Mouse (Mus musculus) urinary bladder, postnatal 14 days (tissue): ENCODE results near the gene Hcls1.

Experiments
- DNase-seq: peaks from one replicate; pipeline ENCODE4 v3.0.0; 2021; ENCODE audit warnings: low spot score

Gene Hcls1

GRCm38 (mm10) chr16:36989493-36989892 is 54.7 kb downstream of the Hcls1 start:
- DNase-seq, result no peak

- DNase-seq, result no peak
Observed at GRCm38 (mm10) chr16:36989999-36990625, 55.3 kb downstream of the Hcls1 start, which contains the start of gene Fbxo40. TSS of gene Fbxo40 (minus strand) at chr16:36990467.

GRCm38 (mm10) chr16:36997650-36998049 is 62.9 kb downstream of the Hcls1 start:
- DNase-seq, result no peak

- no peak for DNase-seq
Observed at GRCm38 (mm10) chr16:36999366-36999972, 64.7 kb downstream of the Hcls1 start.

- no peak for DNase-seq
Observed at GRCm38 (mm10) chr16:37009262-37009661, 74.5 kb downstream of the Hcls1 start.

- no peak for DNase-seq
Observed at GRCm38 (mm10) chr16:37010370-37010769, 75.6 kb downstream of the Hcls1 start.

GRCm38 (mm10) chr16:37011061-37011921 is 76.5 kb downstream of the Hcls1 start, which contains the start of gene Polq:
TSS of gene Polq (plus strand) at chr16:37011786.
- peak; percentile 93 for DNase-seq

GRCm38 (mm10) chr16:37011922-37012289 is 77.1 kb downstream of the Hcls1 start:
- DNase-seq, result no peak

GRCm38 (mm10) chr16:37012336-37012735 is 77.6 kb downstream of the Hcls1 start:
- DNase-seq, result no peak
